Mouse (Mus musculus): Measurements from ENCODE around the gene Cxcl17. TPM values are rescaled to one million over a fixed set of nuclear protein-coding genes. Genes with fewer than 3 reads are reported as not detected.

The Cxcl17 gene
- polyA plus RNA-seq, 1 experiment: 1.2 TPM

- DNase-seq: no peak
- 87% methylated on average over 9 of the region's 9 CpGs for WGBS
- no peaks in the 10 kb centered on the region for H3K27me3 ChIP-seq (ENCODE audit: control insufficient read depth, insufficient read depth, low read length)
- no peak overlapping the region for H3K4me3 ChIP-seq (ENCODE audit: control insufficient read depth, insufficient read depth, low read length)
- no peaks in the 10 kb centered on the region; the same call in 1 of the 2 replicates for H3K4me1 ChIP-seq (replicated peaks; ENCODE audit: control insufficient read depth, insufficient read depth, low read length)
- no peak overlapping the region for H3K27ac ChIP-seq (ENCODE audit: control insufficient read depth, insufficient read depth, low read length)
- TF ChIP-seq POLR2A (IDR thresholded peaks at IDR 0.05; ENCODE audit: control insufficient read depth, extremely low read depth, insufficient read depth, low read length, poor library complexity) (no peak), CTCF (IDR thresholded peaks at IDR 0.05; ENCODE audit: borderline replicate concordance, control insufficient read depth, extremely low read depth, insufficient read depth, low read length, poor library complexity) (no peak)
- H3K36me3 ChIP-seq (ENCODE audit: control insufficient read depth, insufficient read depth, low read length): no peaks in the 10 kb centered on the region
These were observed 27.5 kb upstream of the Cxcl17 start for GRCm38 (mm10) chr7:25439978-25440815.

GRCm38 (mm10) chr7:25439124-25439822 is 26.6 kb upstream of the Cxcl17 start:
- TF ChIP-seq CTCF (IDR thresholded peaks at IDR 0.05; ENCODE audit: borderline replicate concordance, control insufficient read depth, extremely low read depth, insufficient read depth, low read length, poor library complexity) (no peak), POLR2A (IDR thresholded peaks at IDR 0.05; ENCODE audit: control insufficient read depth, extremely low read depth, insufficient read depth, low read length, poor library complexity) (no peak)
- H3K36me3 ChIP-seq (ENCODE audit: control insufficient read depth, insufficient read depth, low read length): no peaks in the 10 kb centered on the region
- no peak for DNase-seq
- 91% methylated on average over 8 of the region's 8 CpGs for WGBS
- H3K4me1 ChIP-seq (replicated peaks; ENCODE audit: control insufficient read depth, insufficient read depth, low read length): no peaks in the 10 kb centered on the region; the same call in none of the 2 replicates
- no peak overlapping the region for H3K4me3 ChIP-seq (ENCODE audit: control insufficient read depth, insufficient read depth, low read length)
- H3K27me3 ChIP-seq (ENCODE audit: control insufficient read depth, insufficient read depth, low read length): no peaks in the 10 kb centered on the region
- no peak overlapping the region for H3K27ac ChIP-seq (ENCODE audit: control insufficient read depth, insufficient read depth, low read length)

GRCm38 (mm10) chr7:25436704-25437103 is 24.0 kb upstream of the Cxcl17 start:
- no peak overlapping the region for H3K27ac ChIP-seq (ENCODE audit: control insufficient read depth, insufficient read depth, low read length)
- H3K4me1 ChIP-seq (replicated peaks; ENCODE audit: control insufficient read depth, insufficient read depth, low read length): peaks cover 5% of the 10 kb centered on the region
- TF ChIP-seq POLR2A (IDR thresholded peaks at IDR 0.05; ENCODE audit: control insufficient read depth, extremely low read depth, insufficient read depth, low read length, poor library complexity) (no peak), CTCF (IDR thresholded peaks at IDR 0.05; ENCODE audit: borderline replicate concordance, control insufficient read depth, extremely low read depth, insufficient read depth, low read length, poor library complexity) (no peak)
- no peaks in the 10 kb centered on the region for H3K27me3 ChIP-seq (ENCODE audit: control insufficient read depth, insufficient read depth, low read length)
- WGBS: 90% methylated on average over 2 of the region's 2 CpGs
- no peaks in the 10 kb centered on the region for H3K36me3 ChIP-seq (ENCODE audit: control insufficient read depth, insufficient read depth, low read length)
- H3K4me3 ChIP-seq (ENCODE audit: control insufficient read depth, insufficient read depth, low read length): no peak overlapping the region
- no peak for DNase-seq

- 84% methylated on average over 6 of the region's 6 CpGs for WGBS
- no peak overlapping the region for H3K4me3 ChIP-seq (ENCODE audit: control insufficient read depth, insufficient read depth, low read length)
- no peaks in the 10 kb centered on the region for H3K27me3 ChIP-seq (ENCODE audit: control insufficient read depth, insufficient read depth, low read length)
- H3K4me1 ChIP-seq (replicated peaks; ENCODE audit: control insufficient read depth, insufficient read depth, low read length): peaks cover 5% of the 10 kb centered on the region
- H3K36me3 ChIP-seq (ENCODE audit: control insufficient read depth, insufficient read depth, low read length): no peaks in the 10 kb centered on the region
- H3K27ac ChIP-seq (ENCODE audit: control insufficient read depth, insufficient read depth, low read length): no peak overlapping the region
- TF ChIP-seq CTCF (IDR thresholded peaks at IDR 0.05; ENCODE audit: borderline replicate concordance, control insufficient read depth, extremely low read depth, insufficient read depth, low read length, poor library complexity): no peak
- TF ChIP-seq POLR2A (IDR thresholded peaks at IDR 0.05; ENCODE audit: control insufficient read depth, extremely low read depth, insufficient read depth, low read length, poor library complexity): no peak
- no peak for DNase-seq
These were observed 23.5 kb upstream of the Cxcl17 start for GRCm38 (mm10) chr7:25436226-25436625.

- H3K36me3 ChIP-seq (ENCODE audit: control insufficient read depth, insufficient read depth, low read length): no peaks in the 10 kb centered on the region
- WGBS: 49% methylated on average over 2 of the region's 2 CpGs
- DNase-seq: no peak
- no peak overlapping the region for H3K27ac ChIP-seq (ENCODE audit: control insufficient read depth, insufficient read depth, low read length)
- no peaks in the 10 kb centered on the region for H3K27me3 ChIP-seq (ENCODE audit: control insufficient read depth, insufficient read depth, low read length)
- no peak overlapping the region for H3K4me3 ChIP-seq (ENCODE audit: control insufficient read depth, insufficient read depth, low read length)
- peaks cover 5% of the 10 kb centered on the region for H3K4me1 ChIP-seq (replicated peaks; ENCODE audit: control insufficient read depth, insufficient read depth, low read length)
- TF ChIP-seq POLR2A (IDR thresholded peaks at IDR 0.05; ENCODE audit: control insufficient read depth, extremely low read depth, insufficient read depth, low read length, poor library complexity) (no peak), CTCF (IDR thresholded peaks at IDR 0.05; ENCODE audit: borderline replicate concordance, control insufficient read depth, extremely low read depth, insufficient read depth, low read length, poor library complexity) (no peak)
These were observed 22.8 kb upstream of the Cxcl17 start for GRCm38 (mm10) chr7:25435546-25435851.

- Histone ChIP-seq H3K27me3 (ENCODE audit: control insufficient read depth, insufficient read depth, low read length) (no peaks in the 10 kb centered on the region), H3K36me3 (ENCODE audit: control insufficient read depth, insufficient read depth, low read length) (no peaks in the 10 kb centered on the region), H3K27ac (ENCODE audit: control insufficient read depth, insufficient read depth, low read length) (no peak overlapping the region), H3K4me1 (replicated peaks; ENCODE audit: control insufficient read depth, insufficient read depth, low read length) (peaks cover 5% of the 10 kb centered on the region), H3K4me3 (ENCODE audit: control insufficient read depth, insufficient read depth, low read length) (no peak overlapping the region)
- DNase-seq: no peak
- TF ChIP-seq CTCF (IDR thresholded peaks at IDR 0.05; ENCODE audit: borderline replicate concordance, control insufficient read depth, extremely low read depth, insufficient read depth, low read length, poor library complexity): no peak
- no peak for TF ChIP-seq POLR2A (IDR thresholded peaks at IDR 0.05; ENCODE audit: control insufficient read depth, extremely low read depth, insufficient read depth, low read length, poor library complexity)
- WGBS: 81% methylated on average over 10 of the region's 10 CpGs
These were observed 22.2 kb upstream of the Cxcl17 start for GRCm38 (mm10) chr7:25434654-25435545.
